Mouse (Mus musculus): ENCODE results near the gene Tiam2. TPM values are rescaled to one million over a fixed set of nuclear protein-coding genes. Genes with fewer than 3 reads are reported as not detected.

Gene Tiam2
- polyA plus RNA-seq, 1 experiment from 2014 or later: 4.7 TPM

DNA sequence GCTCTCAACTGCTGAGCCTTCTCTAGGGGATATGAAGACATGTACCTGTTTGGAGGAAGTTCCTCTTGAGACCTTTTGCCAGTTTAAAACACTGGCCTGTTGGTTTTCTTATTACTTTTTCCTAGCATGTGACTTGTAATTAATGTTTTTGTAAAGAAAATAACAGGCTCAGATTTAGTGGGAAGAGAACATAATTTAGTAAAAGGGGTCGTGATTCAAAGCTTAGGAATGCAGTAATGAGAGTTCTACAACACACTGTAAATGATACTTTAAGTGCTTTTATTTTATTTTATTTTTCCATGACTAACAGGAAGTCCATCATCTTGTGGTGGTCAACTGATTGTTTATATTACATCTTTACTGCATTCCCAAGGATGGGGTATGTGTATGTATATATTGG lies 42.0 kb downstream of the Tiam2 start:
- WGBS: 41% methylated on average over 1 of the region's 1 CpGs
- H3K4me3 ChIP-seq (replicated peaks; ENCODE audit: low read length): no peak overlapping the region
- H3K27ac ChIP-seq (ENCODE audit: low read length): no peak overlapping the region
- H3K9me3 ChIP-seq (replicated peaks; ENCODE audit: control insufficient read depth, low read length): no peaks in the 10 kb centered on the region
- no peaks in the 10 kb centered on the region for H3K36me3 ChIP-seq (ENCODE audit: control insufficient read depth, insufficient read depth, low read length)
- H3K27me3 ChIP-seq (ENCODE audit: control insufficient read depth, insufficient read depth, low read length): no peaks in the 10 kb centered on the region
- ATAC-seq (ENCODE audit: insufficient read depth, low FRiP score): no peak; the same call in 1 of the 2 replicates
- no peak overlapping the region for H3K9ac ChIP-seq (ENCODE audit: low read length)
- H3K4me2 ChIP-seq (ENCODE audit: low read depth, low read length): no peak overlapping the region
- peaks cover 14% of the 10 kb centered on the region for H3K4me1 ChIP-seq (ENCODE audit: control insufficient read depth, insufficient read depth, low read length)

DNA sequence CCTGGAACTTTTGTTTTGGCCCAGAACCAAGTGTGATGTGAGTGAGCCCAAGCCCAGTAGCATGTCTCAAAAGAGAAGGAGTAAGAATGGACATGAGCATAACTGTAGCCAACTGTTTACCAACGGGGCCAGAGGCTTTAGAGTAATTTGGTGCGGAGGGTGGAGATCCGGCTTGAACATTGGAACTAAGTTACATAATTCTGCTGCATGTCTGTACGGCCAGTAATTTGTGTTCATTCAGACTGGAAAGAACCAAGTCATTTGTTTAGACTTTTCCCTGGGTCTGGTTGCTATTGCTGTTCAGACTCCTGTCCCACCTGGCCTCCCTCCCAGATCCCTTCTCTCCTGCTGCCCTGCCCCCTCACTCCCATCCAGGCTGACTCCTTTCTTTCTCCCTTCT lies 43.3 kb downstream of the Tiam2 start:
- Histone ChIP-seq H3K4me1 (ENCODE audit: control insufficient read depth, insufficient read depth, low read length) (peaks cover 14% of the 10 kb centered on the region), H3K4me2 (ENCODE audit: low read depth, low read length) (peak overlapping the region; percentile 26; the same call in 1 of the 2 replicates), H3K9me3 (replicated peaks; ENCODE audit: control insufficient read depth, low read length) (no peaks in the 10 kb centered on the region), H3K9ac (ENCODE audit: low read length) (no peak overlapping the region), H3K36me3 (ENCODE audit: control insufficient read depth, insufficient read depth, low read length) (no peaks in the 10 kb centered on the region), H3K27me3 (ENCODE audit: control insufficient read depth, insufficient read depth, low read length) (no peaks in the 10 kb centered on the region), H3K27ac (ENCODE audit: low read length) (peak overlapping the region; percentile 74), H3K4me3 (replicated peaks; ENCODE audit: low read length) (no peak overlapping the region; the same call in 1 of the 2 replicates)
- peak; percentile 62; the same call in 1 of the 2 replicates for ATAC-seq (ENCODE audit: insufficient read depth, low FRiP score)
- WGBS: 35% methylated on average over 4 of the region's 4 CpGs

DNA sequence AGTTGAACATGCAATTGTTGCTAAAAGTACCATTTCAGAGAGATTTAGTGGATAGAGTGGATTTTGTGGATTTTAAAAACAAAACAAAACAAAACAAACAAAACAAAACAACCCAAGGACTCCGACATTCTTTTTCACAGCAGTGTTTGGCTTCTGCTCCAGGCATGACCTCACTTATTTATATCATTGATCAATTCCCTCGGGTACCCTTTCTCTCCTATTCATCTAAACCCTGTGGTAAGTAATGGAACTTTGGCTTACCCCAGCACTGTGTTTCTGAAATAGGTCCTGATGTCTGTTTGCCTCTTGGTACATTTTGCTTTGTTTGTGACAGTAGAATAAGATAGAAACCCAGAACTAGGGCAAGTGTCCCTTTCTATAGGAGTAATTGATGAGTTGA lies 52.2 kb downstream of the Tiam2 start:
- H3K4me2 ChIP-seq (ENCODE audit: low read depth, low read length): no peak overlapping the region
- H3K4me3 ChIP-seq (replicated peaks; ENCODE audit: low read length): no peak overlapping the region
- WGBS: 20% methylated on average over 2 of the region's 2 CpGs
- H3K9me3 ChIP-seq (replicated peaks; ENCODE audit: control insufficient read depth, low read length): no peaks in the 10 kb centered on the region
- ATAC-seq (ENCODE audit: insufficient read depth, low FRiP score): no peak
- no peak overlapping the region for H3K9ac ChIP-seq (ENCODE audit: low read length)
- peaks cover 3% of the 10 kb centered on the region; the same call in 1 of the 2 replicates for H3K4me1 ChIP-seq (ENCODE audit: control insufficient read depth, insufficient read depth, low read length)
- H3K27me3 ChIP-seq (ENCODE audit: control insufficient read depth, insufficient read depth, low read length): no peaks in the 10 kb centered on the region
- H3K36me3 ChIP-seq (ENCODE audit: control insufficient read depth, insufficient read depth, low read length): no peaks in the 10 kb centered on the region
- no peak overlapping the region for H3K27ac ChIP-seq (ENCODE audit: low read length)

DNA sequence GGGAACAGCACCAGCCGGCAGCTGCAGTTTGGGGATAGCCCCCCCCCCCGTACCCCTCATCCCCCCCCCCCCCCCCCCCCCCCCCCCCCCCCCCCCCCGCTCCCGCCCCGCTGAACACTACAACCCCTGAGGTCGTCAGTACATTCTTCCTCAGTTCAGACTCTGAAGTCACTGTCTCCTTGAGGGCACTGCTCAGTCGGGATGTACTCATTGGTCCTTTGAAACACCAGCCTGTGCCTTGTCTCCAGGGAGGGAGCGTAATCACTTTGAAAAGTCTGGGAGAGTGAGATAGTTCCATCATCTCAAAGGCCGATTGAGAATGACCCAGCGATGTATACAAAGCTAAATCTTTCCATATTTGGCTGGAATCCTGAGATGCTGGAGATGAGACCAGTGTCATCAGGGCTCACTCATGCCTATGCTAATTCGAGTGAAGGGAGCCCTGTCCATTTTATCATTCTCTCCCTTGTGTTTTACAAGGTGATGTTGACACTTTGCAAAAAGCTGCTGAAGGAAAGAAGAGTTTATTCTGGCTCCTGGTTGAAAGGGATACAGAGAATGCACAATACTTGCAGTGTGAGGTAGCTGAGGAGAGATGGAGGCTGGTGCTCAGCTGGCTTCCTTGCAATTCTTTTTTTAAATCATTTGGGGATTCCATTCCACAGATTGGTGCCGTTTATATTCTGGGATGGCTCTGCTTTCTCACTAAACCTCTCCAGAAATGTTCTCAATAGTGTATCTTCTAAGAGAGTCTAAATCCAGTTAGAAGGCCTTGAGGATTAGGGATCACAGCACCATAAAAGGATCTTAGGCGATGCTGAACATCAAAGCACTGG lies 53.6 kb downstream of the Tiam2 start:
- no peaks in the 10 kb centered on the region for H3K27me3 ChIP-seq (ENCODE audit: control insufficient read depth, insufficient read depth, low read length)
- H3K36me3 ChIP-seq (ENCODE audit: control insufficient read depth, insufficient read depth, low read length): no peaks in the 10 kb centered on the region
- no peak overlapping the region for H3K4me3 ChIP-seq (replicated peaks; ENCODE audit: low read length)
- no peak overlapping the region for H3K9ac ChIP-seq (ENCODE audit: low read length)
- no peak for ATAC-seq (ENCODE audit: insufficient read depth, low FRiP score)
- no peak overlapping the region for H3K27ac ChIP-seq (ENCODE audit: low read length)
- no peak overlapping the region for H3K4me2 ChIP-seq (ENCODE audit: low read depth, low read length)
- H3K4me1 ChIP-seq (ENCODE audit: control insufficient read depth, insufficient read depth, low read length): peaks cover 3% of the 10 kb centered on the region; the same call in 1 of the 2 replicates
- no peaks in the 10 kb centered on the region for H3K9me3 ChIP-seq (replicated peaks; ENCODE audit: control insufficient read depth, low read length)
- WGBS: 33% methylated on average over 10 of the region's 13 CpGs

DNA sequence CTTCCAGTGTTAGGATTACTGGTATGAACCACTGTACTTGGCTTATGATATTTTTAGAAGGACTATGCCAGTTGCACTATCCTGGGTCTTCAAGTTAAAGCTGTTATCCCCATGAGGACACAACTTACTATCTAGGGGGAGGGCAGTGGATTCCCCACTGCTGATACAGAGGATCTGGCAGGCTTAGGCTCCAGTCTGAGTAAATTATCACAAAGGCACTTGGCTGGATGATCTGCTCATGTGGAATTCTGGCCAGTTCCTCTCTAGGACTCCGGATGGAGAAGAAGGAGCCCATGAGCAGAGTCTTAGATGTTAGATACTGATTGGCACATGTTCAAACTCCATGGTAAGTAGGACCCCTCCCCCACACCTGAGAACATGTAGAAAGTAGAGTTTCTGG lies 59.0 kb downstream of the Tiam2 start:
- no peak overlapping the region for H3K4me2 ChIP-seq (ENCODE audit: low read depth, low read length)
- H3K4me3 ChIP-seq (replicated peaks; ENCODE audit: low read length): no peak overlapping the region
- H3K27me3 ChIP-seq (ENCODE audit: control insufficient read depth, insufficient read depth, low read length): no peaks in the 10 kb centered on the region
- H3K4me1 ChIP-seq (ENCODE audit: control insufficient read depth, insufficient read depth, low read length): no peaks in the 10 kb centered on the region
- no peak overlapping the region for H3K9ac ChIP-seq (ENCODE audit: low read length)
- H3K27ac ChIP-seq (ENCODE audit: low read length): no peak overlapping the region
- WGBS: 75% methylated on average over 1 of the region's 1 CpGs
- no peaks in the 10 kb centered on the region for H3K9me3 ChIP-seq (replicated peaks; ENCODE audit: control insufficient read depth, low read length)
- no peaks in the 10 kb centered on the region for H3K36me3 ChIP-seq (ENCODE audit: control insufficient read depth, insufficient read depth, low read length)
- no peak for ATAC-seq (ENCODE audit: insufficient read depth, low FRiP score)

DNA sequence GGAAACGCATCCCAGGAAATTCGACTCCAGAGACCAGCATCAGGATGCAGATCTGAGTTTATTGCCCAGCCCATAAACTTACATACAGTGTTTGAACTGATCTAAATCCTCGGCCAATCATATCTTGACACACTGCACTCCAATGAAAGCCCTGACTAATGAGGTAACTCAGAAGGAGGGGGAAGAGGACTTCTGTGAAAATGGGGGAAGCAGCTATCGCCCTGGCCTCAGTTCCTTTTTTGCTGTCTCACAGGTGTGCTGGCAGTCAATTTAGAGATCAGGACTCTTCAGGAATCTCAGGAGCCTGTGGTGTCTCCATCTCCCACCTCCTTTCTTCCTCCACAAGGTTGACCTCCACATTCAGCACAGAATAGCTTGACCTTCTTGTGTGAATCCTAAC lies 61.4 kb downstream of the Tiam2 start:
- H3K9ac ChIP-seq (ENCODE audit: low read length): no peak overlapping the region
- WGBS: 62% methylated on average over 4 of the region's 4 CpGs
- no peak overlapping the region for H3K4me3 ChIP-seq (replicated peaks; ENCODE audit: low read length)
- no peak for ATAC-seq (ENCODE audit: insufficient read depth, low FRiP score)
- no peaks in the 10 kb centered on the region for H3K27me3 ChIP-seq (ENCODE audit: control insufficient read depth, insufficient read depth, low read length)
- H3K9me3 ChIP-seq (replicated peaks; ENCODE audit: control insufficient read depth, low read length): no peaks in the 10 kb centered on the region
- H3K36me3 ChIP-seq (ENCODE audit: control insufficient read depth, insufficient read depth, low read length): no peaks in the 10 kb centered on the region
- H3K4me2 ChIP-seq (ENCODE audit: low read depth, low read length): no peak overlapping the region
- H3K4me1 ChIP-seq (ENCODE audit: control insufficient read depth, insufficient read depth, low read length): no peaks in the 10 kb centered on the region
- H3K27ac ChIP-seq (ENCODE audit: low read length): no peak overlapping the region

DNA sequence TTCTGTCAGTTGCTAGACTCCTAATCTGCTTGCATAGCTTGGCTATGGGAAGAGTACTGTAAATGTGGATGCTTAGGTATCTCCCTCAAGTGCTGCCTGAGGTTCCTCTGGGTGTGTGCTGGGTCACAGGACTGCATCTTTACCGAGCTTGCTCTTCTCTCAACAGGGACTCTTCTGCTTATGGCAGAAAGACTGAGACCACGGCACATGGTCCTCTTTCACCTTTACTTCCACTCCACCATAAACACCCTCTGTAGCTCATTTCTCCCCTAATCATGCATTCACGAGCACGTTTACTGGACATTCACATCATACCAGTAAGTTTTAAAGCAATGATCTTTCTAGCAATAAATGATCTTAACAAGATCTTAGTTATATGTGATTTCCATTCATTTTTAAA lies 63.4 kb downstream of the Tiam2 start:
- Histone ChIP-seq H3K9ac (ENCODE audit: low read length) (no peak overlapping the region), H3K4me3 (replicated peaks; ENCODE audit: low read length) (no peak overlapping the region), H3K4me2 (ENCODE audit: low read depth, low read length) (no peak overlapping the region), H3K9me3 (replicated peaks; ENCODE audit: control insufficient read depth, low read length) (no peaks in the 10 kb centered on the region), H3K4me1 (ENCODE audit: control insufficient read depth, insufficient read depth, low read length) (no peaks in the 10 kb centered on the region), H3K27me3 (ENCODE audit: control insufficient read depth, insufficient read depth, low read length) (no peaks in the 10 kb centered on the region), H3K27ac (ENCODE audit: low read length) (no peak overlapping the region), H3K36me3 (ENCODE audit: control insufficient read depth, insufficient read depth, low read length) (no peaks in the 10 kb centered on the region)
- ATAC-seq (ENCODE audit: insufficient read depth, low FRiP score): no peak
- WGBS: 81% methylated on average over 4 of the region's 4 CpGs

DNA sequence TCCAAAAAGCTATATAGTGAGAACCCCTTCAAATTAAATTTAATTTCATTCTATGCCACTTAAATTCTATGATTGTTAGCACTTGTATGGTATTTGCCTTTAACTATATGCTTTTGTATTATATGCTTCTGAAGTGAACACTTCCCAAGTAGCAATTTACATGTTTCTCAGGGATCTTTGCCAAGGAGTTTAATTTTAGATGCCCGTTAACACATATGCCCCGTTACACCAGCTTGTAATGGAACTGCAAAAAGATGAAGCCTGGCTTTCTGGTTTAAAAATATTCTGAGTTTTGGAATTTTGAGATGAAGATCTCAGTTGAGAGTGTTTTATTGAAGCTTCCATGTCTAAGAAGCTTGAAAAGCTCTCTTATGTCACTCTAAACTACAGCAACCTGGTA lies 67.6 kb downstream of the Tiam2 start:
- Histone ChIP-seq H3K9ac (ENCODE audit: low read length) (no peak overlapping the region), H3K36me3 (ENCODE audit: control insufficient read depth, insufficient read depth, low read length) (no peaks in the 10 kb centered on the region), H3K4me3 (replicated peaks; ENCODE audit: low read length) (no peak overlapping the region), H3K27me3 (ENCODE audit: control insufficient read depth, insufficient read depth, low read length) (no peaks in the 10 kb centered on the region), H3K4me2 (ENCODE audit: low read depth, low read length) (no peak overlapping the region), H3K4me1 (ENCODE audit: control insufficient read depth, insufficient read depth, low read length) (peaks cover 9% of the 10 kb centered on the region; the same call in 1 of the 2 replicates), H3K9me3 (replicated peaks; ENCODE audit: control insufficient read depth, low read length) (no peaks in the 10 kb centered on the region), H3K27ac (ENCODE audit: low read length) (no peak overlapping the region)
- no peak for ATAC-seq (ENCODE audit: insufficient read depth, low FRiP score)
- 89% methylated on average over 2 of the region's 2 CpGs for WGBS

DNA sequence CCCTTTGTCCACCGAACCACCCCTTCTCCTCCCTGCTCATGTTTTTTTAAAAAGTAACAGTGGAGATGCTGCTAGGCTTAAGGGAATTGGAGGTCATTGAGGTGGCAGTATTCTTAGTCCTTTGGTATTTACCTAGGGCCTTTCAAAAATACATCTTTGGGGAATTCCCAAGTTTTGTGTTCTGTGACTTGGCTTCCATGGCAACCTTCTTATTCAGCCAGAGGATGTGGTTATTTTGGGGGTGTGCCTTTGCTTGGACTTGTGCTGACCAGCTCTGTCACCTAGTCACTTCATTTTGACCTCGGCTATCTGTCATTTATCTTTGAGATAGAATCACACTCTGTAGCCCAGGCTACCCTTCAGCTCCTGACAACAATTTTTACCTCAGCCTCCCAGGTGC lies 68.6 kb downstream of the Tiam2 start:
- no peaks in the 10 kb centered on the region for H3K9me3 ChIP-seq (replicated peaks; ENCODE audit: control insufficient read depth, low read length)
- H3K36me3 ChIP-seq (ENCODE audit: control insufficient read depth, insufficient read depth, low read length): no peaks in the 10 kb centered on the region
- no peak overlapping the region for H3K27ac ChIP-seq (ENCODE audit: low read length)
- 79% methylated on average over 2 of the region's 2 CpGs for WGBS
- no peak for ATAC-seq (ENCODE audit: insufficient read depth, low FRiP score)
- no peak overlapping the region for H3K4me3 ChIP-seq (replicated peaks; ENCODE audit: low read length)
- no peak overlapping the region for H3K4me2 ChIP-seq (ENCODE audit: low read depth, low read length)
- no peaks in the 10 kb centered on the region for H3K27me3 ChIP-seq (ENCODE audit: control insufficient read depth, insufficient read depth, low read length)
- no peak overlapping the region for H3K9ac ChIP-seq (ENCODE audit: low read length)
- H3K4me1 ChIP-seq (ENCODE audit: control insufficient read depth, insufficient read depth, low read length): peaks cover 9% of the 10 kb centered on the region; the same call in 1 of the 2 replicates

Measured in stomach, embryonic 16.5 days (tissue).